Comparison of ENCODE assay signal across 8 mouse cellular contexts in the genomic region with DNA sequence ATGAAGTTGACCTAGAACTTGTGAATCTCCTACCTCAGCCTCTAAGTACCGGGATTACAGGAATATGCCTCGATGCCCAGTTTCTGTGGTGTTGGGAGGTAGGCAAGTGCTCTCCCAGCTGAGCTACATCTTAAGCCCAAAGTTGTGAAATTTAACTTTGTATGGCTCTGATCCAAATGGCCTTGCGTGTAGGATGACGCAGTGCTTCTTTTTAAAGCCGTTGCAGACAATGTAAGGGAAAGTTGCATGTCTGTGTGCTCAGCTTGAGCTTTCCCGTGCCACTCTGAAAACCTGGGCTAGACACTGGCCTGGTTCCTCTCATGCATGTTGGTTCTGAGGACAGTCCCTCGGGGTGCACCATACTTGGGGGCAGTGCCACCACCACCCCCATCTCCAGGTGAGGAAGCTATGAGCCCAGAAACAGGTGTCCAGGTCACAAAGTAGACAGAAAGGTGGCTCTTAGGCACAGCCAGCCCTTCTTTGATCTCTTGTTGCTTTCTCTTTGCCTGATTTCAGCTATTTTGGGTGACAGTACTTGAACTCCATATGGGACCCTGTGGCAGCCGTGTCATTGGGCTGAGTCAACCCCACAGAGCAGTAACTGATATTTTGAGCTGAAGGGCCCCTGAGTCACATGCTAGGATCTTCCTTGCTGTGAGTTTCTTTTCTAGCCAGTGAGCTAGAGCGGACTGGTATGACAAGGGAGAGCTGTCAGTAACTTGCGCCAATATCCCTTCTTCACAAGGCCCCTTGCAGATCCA. TPM values are rescaled to one million over a fixed set of nuclear protein-coding genes. Genes with fewer than 3 reads are reported as not detected.
A peak's percentile ranks its signal among the peaks of the same experiment; 100 is the strongest.
DNase-seq lines count a peak whose midpoint lies in the region; ATAC-seq and TF ChIP-seq lines count a peak whose summit lies in the region.

No protein-coding gene starts in this region.

- peak overlapping the region; percentile 38 for H3K4me2 ChIP-seq in heart, embryonic 12.5 days
- H3K4me2 ChIP-seq in forebrain, embryonic 15.5 days (replicated peaks): no peak overlapping the region
- H3K4me2 ChIP-seq in liver, embryonic 16.5 days (ENCODE audit: low read depth, low read length): no peak overlapping the region

- peak; percentile 2; the same call in 1 of the 2 replicates for ATAC-seq in heart, embryonic 12.5 days (ENCODE audit: insufficient number of reproducible peaks, low FRiP score)
- peak; percentile 51 for ATAC-seq in G1E (ENCODE audit: extremely low read depth, insufficient number of reproducible peaks, low FRiP score, poor library complexity, severe bottlenecking)
- ATAC-seq in forebrain, embryonic 15.5 days (replicated peaks): no peak
- no peak for ATAC-seq in liver, embryonic 16.5 days (ENCODE audit: low read depth)

- peaks cover 86% of the 10 kb centered on the region for H3K4me1 ChIP-seq in heart, embryonic 12.5 days (replicated peaks)
- H3K4me1 ChIP-seq in G1E (ENCODE audit: insufficient read depth, low read depth, low read length): peaks cover 44% of the 10 kb centered on the region
- H3K4me1 ChIP-seq in forebrain, embryonic 15.5 days: peaks cover 51% of the 10 kb centered on the region
- peaks cover 48% of the 10 kb centered on the region for H3K4me1 ChIP-seq in liver, embryonic 16.5 days (ENCODE audit: control insufficient read depth, low read depth, low read length)

- intact Hi-C loops in heart, postnatal 10 days (cut with DNase I): loop anchor here (5.0 kb wide), 1 partner anchor 153 kb away; a partner anchor contains a TSS

- H3K27me3 ChIP-seq in heart, embryonic 12.5 days (replicated peaks): no peaks in the 10 kb centered on the region
- H3K27me3 ChIP-seq in G1E (ENCODE audit: insufficient read depth, low read length): no peaks in the 10 kb centered on the region
- H3K27me3 ChIP-seq in forebrain, embryonic 15.5 days: no peaks in the 10 kb centered on the region
- no peaks in the 10 kb centered on the region for H3K27me3 ChIP-seq in liver, embryonic 16.5 days (ENCODE audit: control insufficient read depth, insufficient read depth, low read depth, low read length)

- H3K9me3 ChIP-seq in heart, embryonic 12.5 days (replicated peaks): no peaks in the 10 kb centered on the region
- no peaks in the 10 kb centered on the region for H3K9me3 ChIP-seq in G1E (replicated peaks)
- H3K9me3 ChIP-seq in forebrain, embryonic 15.5 days: no peaks in the 10 kb centered on the region
- H3K9me3 ChIP-seq in liver, embryonic 16.5 days (replicated peaks; ENCODE audit: control insufficient read depth, low read length): no peaks in the 10 kb centered on the region

- H3K36me3 ChIP-seq in heart, embryonic 12.5 days: no peaks in the 10 kb centered on the region
- peaks cover 69% of the 10 kb centered on the region for H3K36me3 ChIP-seq in G1E (replicated peaks)
- H3K36me3 ChIP-seq in forebrain, embryonic 15.5 days: no peaks in the 10 kb centered on the region
- no peaks in the 10 kb centered on the region for H3K36me3 ChIP-seq in liver, embryonic 16.5 days (ENCODE audit: control insufficient read depth, insufficient read depth)

- DNase-seq in heart, postnatal 10 days: no peak
- no peak for DNase-seq in G1E (ENCODE audit: low spot score)
- no peak for DNase-seq in layer of hippocampus, adult 11-12 months (ENCODE audit: low spot score)
- DNase-seq in gastrocnemius, postnatal 10 days: no peak
- DNase-seq in gastrocnemius, postnatal 4 days (ENCODE audit: low spot score in 2 of 2): no peak

- H3K9ac ChIP-seq in heart, embryonic 12.5 days: peak overlapping the region; percentile 53
- no peak overlapping the region for H3K9ac ChIP-seq in forebrain, embryonic 15.5 days (replicated peaks)
- H3K9ac ChIP-seq in liver, embryonic 16.5 days (ENCODE audit: low read depth, low read length): no peak overlapping the region

- H3K27ac ChIP-seq in heart, embryonic 12.5 days (ENCODE audit: poor library complexity, severe bottlenecking): peak overlapping the region; percentile 94
- H3K27ac ChIP-seq in forebrain, embryonic 15.5 days (replicated peaks): peak overlapping the region; percentile 66
- peak overlapping the region; percentile 16; the same call in 1 of the 2 replicates for H3K27ac ChIP-seq in liver, embryonic 16.5 days (ENCODE audit: low read length)

- no peak for TF ChIP-seq CTCF in G1E (IDR thresholded peaks at IDR 0.05; ENCODE audit: low read depth, low read length)

- 60% methylated on average over 10 of the region's 10 CpGs for WGBS in heart, embryonic 12.5 days
- 78% methylated on average over 10 of the region's 10 CpGs for WGBS in forebrain, embryonic 15.5 days
- 60% methylated on average over 10 of the region's 10 CpGs for WGBS in liver, embryonic 16.5 days (ENCODE audit: insufficient replicate concordance)

- no peak overlapping the region for H3K4me3 ChIP-seq in heart, embryonic 12.5 days
- H3K4me3 ChIP-seq in G1E (ENCODE audit: low read depth, low read length): no peak overlapping the region; the same call in 1 of the 2 replicates
- no peak overlapping the region for H3K4me3 ChIP-seq in forebrain, embryonic 15.5 days
- H3K4me3 ChIP-seq in liver, embryonic 16.5 days (ENCODE audit: low read depth, low read length): no peak overlapping the region

RNA-seq across cellular contexts. Expression of a gene that starts 6.0 kb away (rescaled TPM):
- 35.0 and 35.2 TPM in 2 replicates for polyA plus RNA-seq in heart, embryonic 12.5 days (2016; fragmentation: Nextera tagmentation; extraction: Ambion mirVana)
- 10 to 100 TPM; 22.8 to 32.7 TPM for total RNA-seq in heart, postnatal 10 days (2021)
- total RNA-seq in G1E (2014; fragmentation: Nextera tagmentation) (30.9 and 41.2 TPM in 2 replicates), G1E (2017) (20.5 and 20.8 TPM in 2 replicates)
- 68.2 and 68.5 TPM in 2 replicates for polyA plus RNA-seq in G1E (2012)
- polyA plus RNA-seq in forebrain, embryonic 15.5 days (2015; fragmentation: Nextera tagmentation; extraction: Ambion mirVana): 35.3 and 35.4 TPM in 2 replicates
- 12.7 and 12.9 TPM in 2 replicates for polyA plus RNA-seq in liver, embryonic 16.5 days (2015; fragmentation: Nextera tagmentation; extraction: Ambion mirVana)
- 10 to 100 TPM; 28.8 to 39.5 TPM for total RNA-seq in gastrocnemius, postnatal 10 days (2021)
- total RNA-seq in gastrocnemius, postnatal 4 days (2021): 10 to 100 TPM; 34.4 to 39.0 TPM

RNA-seq across cellular contexts. Expression of a gene that starts 13.4 kb away (rescaled TPM):
- 36.3 and 41.2 TPM in 2 replicates for polyA plus RNA-seq in heart, embryonic 12.5 days (2016; fragmentation: Nextera tagmentation; extraction: Ambion mirVana)
- 10 to 100 TPM; 11.0 to 14.3 TPM for total RNA-seq in heart, postnatal 10 days (2021)
- 37.8 and 37.9 TPM in 2 replicates for total RNA-seq in G1E (2014; fragmentation: Nextera tagmentation)
- total RNA-seq in G1E (2017): 39.3 and 40.3 TPM in 2 replicates
- polyA plus RNA-seq in G1E (2012): 9.7 and 12.6 TPM in 2 replicates
- 58.9 and 63.8 TPM in 2 replicates for polyA plus RNA-seq in forebrain, embryonic 15.5 days (2015; fragmentation: Nextera tagmentation; extraction: Ambion mirVana)
- 23.3 and 25.3 TPM in 2 replicates for polyA plus RNA-seq in liver, embryonic 16.5 days (2015; fragmentation: Nextera tagmentation; extraction: Ambion mirVana)
- 10 to 100 TPM in 1 of 2 experiments, 1 to 10 TPM in 1; 8.0 to 10.8 TPM for total RNA-seq in gastrocnemius, postnatal 10 days (2021)
- 10 to 100 TPM; 16.2 to 16.9 TPM for total RNA-seq in gastrocnemius, postnatal 4 days (2021)

RNA-seq across cellular contexts. Expression of a gene that starts 37.8 kb away (rescaled TPM):
- 30.6 and 31.2 TPM in 2 replicates for polyA plus RNA-seq in heart, embryonic 12.5 days (2016; fragmentation: Nextera tagmentation; extraction: Ambion mirVana)
- total RNA-seq in heart, postnatal 10 days (2021): 10 to 100 TPM; 36.3 to 37.0 TPM
- total RNA-seq in G1E (2014; fragmentation: Nextera tagmentation): not detected in 2 replicates
- total RNA-seq in G1E (2017): 0.41 and 0.44 TPM in 2 replicates
- polyA plus RNA-seq in G1E (2012): 1.9 and 3.1 TPM in 2 replicates
- 9.2 and 10.1 TPM in 2 replicates for polyA plus RNA-seq in forebrain, embryonic 15.5 days (2015; fragmentation: Nextera tagmentation; extraction: Ambion mirVana)
- 11.6 and 13.0 TPM in 2 replicates for polyA plus RNA-seq in liver, embryonic 16.5 days (2015; fragmentation: Nextera tagmentation; extraction: Ambion mirVana)
- total RNA-seq in gastrocnemius, postnatal 10 days (2021): 10 to 100 TPM; 20.0 to 25.5 TPM
- 10 to 100 TPM; 31.8 to 33.8 TPM for total RNA-seq in gastrocnemius, postnatal 4 days (2021)

RNA-seq across cellular contexts. Expression of a gene that starts 51.4 kb away (rescaled TPM):
- 5.9 and 7.7 TPM in 2 replicates for polyA plus RNA-seq in heart, embryonic 12.5 days (2016; fragmentation: Nextera tagmentation; extraction: Ambion mirVana)
- total RNA-seq in heart, postnatal 10 days (2021): 1 to 10 TPM; 3.5 to 4.1 TPM
- total RNA-seq in G1E (2014; fragmentation: Nextera tagmentation) (6.6 and 10.8 TPM in 2 replicates), G1E (2017) (9.6 and 9.8 TPM in 2 replicates)
- 0.18 and 1.9 TPM in 2 replicates for polyA plus RNA-seq in G1E (2012)
- 35.3 TPM in 2 replicates for polyA plus RNA-seq in forebrain, embryonic 15.5 days (2015; fragmentation: Nextera tagmentation; extraction: Ambion mirVana)
- 1.4 TPM in 2 replicates for polyA plus RNA-seq in liver, embryonic 16.5 days (2015; fragmentation: Nextera tagmentation; extraction: Ambion mirVana)
- 1 to 10 TPM; 2.9 to 3.5 TPM for total RNA-seq in gastrocnemius, postnatal 10 days (2021)
- total RNA-seq in gastrocnemius, postnatal 4 days (2021): 1 to 10 TPM; 4.4 to 4.6 TPM

RNA-seq across cellular contexts. Expression of a gene that starts 53.5 kb away (rescaled TPM):
- polyA plus RNA-seq in heart, embryonic 12.5 days (2016; fragmentation: Nextera tagmentation; extraction: Ambion mirVana): 2.7 and 3.6 TPM in 2 replicates
- 1 to 10 TPM; 2.1 to 2.7 TPM for total RNA-seq in heart, postnatal 10 days (2021)
- total RNA-seq in G1E (2014; fragmentation: Nextera tagmentation) (0.53 and 3.2 TPM in 2 replicates), G1E (2017) (0.27 and 0.58 TPM in 2 replicates)
- polyA plus RNA-seq in G1E (2012): 0.57 and 0.69 TPM in 2 replicates
- 0.86 and 0.88 TPM in 2 replicates for polyA plus RNA-seq in forebrain, embryonic 15.5 days (2015; fragmentation: Nextera tagmentation; extraction: Ambion mirVana)
- polyA plus RNA-seq in liver, embryonic 16.5 days (2015; fragmentation: Nextera tagmentation; extraction: Ambion mirVana): 1.1 and 1.4 TPM in 2 replicates
- total RNA-seq in gastrocnemius, postnatal 10 days (2021): 1 to 10 TPM; 1.2 to 1.4 TPM
- total RNA-seq in gastrocnemius, postnatal 4 days (2021): 1 to 10 TPM; 2.9 TPM

Comparison
In these comparisons a context has a peak if more than half of its experiments do, and no peak if none do; other contexts are left out.
1. ATAC-seq: peak in heart, embryonic 12.5 days (single experiment) and G1E (single experiment); none in forebrain, embryonic 15.5 days (single experiment) and liver, embryonic 16.5 days (single experiment).
2. H3K27ac ChIP-seq: peak in every context shown above with its lines; median percentile 94 in heart, embryonic 12.5 days; 66 in forebrain, embryonic 15.5 days; 16 in liver, embryonic 16.5 days.
3. RNA of a gene that starts 37.8 kb away (total RNA-seq): 36.3 to 37.0 TPM in heart, postnatal 10 days, 31.8 to 33.8 TPM in gastrocnemius, postnatal 4 days and 20.0 to 25.5 TPM in gastrocnemius, postnatal 10 days; 0.41 to 0.44 TPM in G1E; every median in the first group is over 10 times any median in the second.